17 mouse cellular contexts compared by ENCODE assay signal in genomic region chr13:12511189-12511965, GRCm38 (mm10). TPM values are rescaled to one million over a fixed set of nuclear protein-coding genes. Genes with fewer than 3 reads are reported as not detected.
DNase-seq lines count a peak whose midpoint lies in the region; ATAC-seq lines count a peak whose summit lies in the region.
"Had no signal": no experiment of that assay in that cellular context is flagged by ENCODE, and none has a peak within 500 bp of the region (broad histone marks: within the 10 kb centered on the region; RNA-seq: fewer than 3 reads in every experiment).

No protein-coding gene starts in this region.

- no peaks in the 10 kb centered on the region for H3K36me3 ChIP-seq in forebrain, embryonic 15.5 days
- no peaks in the 10 kb centered on the region for H3K36me3 ChIP-seq in forebrain, embryonic 10.5 days (replicated peaks)
- H3K36me3 ChIP-seq in stomach, embryonic 14.5 days (ENCODE audit: control insufficient read depth, insufficient read depth, low read length): no peaks in the 10 kb centered on the region
- H3K36me3 ChIP-seq: forebrain, embryonic 12.5 days had no signal

- H3K4me3 ChIP-seq in forebrain, embryonic 15.5 days: no peak overlapping the region
- no peak overlapping the region for H3K4me3 ChIP-seq in forebrain, embryonic 10.5 days
- H3K4me3 ChIP-seq in stomach, embryonic 14.5 days (ENCODE audit: low read depth, low read length): no peak overlapping the region
- H3K4me3 ChIP-seq: forebrain, embryonic 12.5 days; heart, adult 2 months; megakaryocyte, embryonic 14.5 days had no signal

- H3K4me1 ChIP-seq in forebrain, embryonic 15.5 days: no peaks in the 10 kb centered on the region
- H3K4me1 ChIP-seq in forebrain, embryonic 10.5 days: peaks cover 7% of the 10 kb centered on the region
- no peaks in the 10 kb centered on the region for H3K4me1 ChIP-seq in stomach, embryonic 14.5 days (ENCODE audit: control insufficient read depth, insufficient read depth, low read length)
- H3K4me1 ChIP-seq: forebrain, embryonic 12.5 days had no signal

- H3K27me3 ChIP-seq in forebrain, embryonic 15.5 days: no peaks in the 10 kb centered on the region
- H3K27me3 ChIP-seq in forebrain, embryonic 10.5 days (ENCODE audit: poor library complexity, severe bottlenecking): no peaks in the 10 kb centered on the region
- no peaks in the 10 kb centered on the region for H3K27me3 ChIP-seq in stomach, embryonic 14.5 days (ENCODE audit: control insufficient read depth, insufficient read depth, low read length)
- H3K27me3 ChIP-seq: forebrain, embryonic 12.5 days had no signal

- no peak for DNase-seq in forebrain, embryonic 10.5 days (ENCODE audit: extremely low spot score, low spot score)
- peak; percentile 74 to 75 for DNase-seq in spleen, postnatal 36 days (ENCODE audit: low spot score in 2 of 2)
- DNase-seq in spleen, postnatal 14 days (ENCODE audit: low spot score in 2 of 2): no peak
- peak; percentile 67 to 79 for DNase-seq in thymus, postnatal 36 days
- no peak for DNase-seq in MN1 (ENCODE audit: low spot score)
- DNase-seq: adrenal gland, adult 8-10 months; cerebellum, adult 9-10 months; embryo, embryonic 11 days; heart, adult 2 months; layer of hippocampus, postnatal 36 days; liver had no signal

- ATAC-seq in forebrain, embryonic 15.5 days (replicated peaks): 0 out of 2 replicates have a peak, but pooled peaks have one; percentile 35
- peak; percentile 81 for ATAC-seq in stomach, embryonic 14.5 days (ENCODE audit: insufficient number of reproducible peaks, insufficient read depth, low FRiP score, low read depth)
- no peak for ATAC-seq in monocyte, adult 5-6 weeks (replicated peaks; ENCODE audit: insufficient number of reproducible peaks, low FRiP score, low TSS enrichment, poor library complexity, severe bottlenecking)
- ATAC-seq: hindbrain, postnatal 0 days had no signal

- no peak overlapping the region for H3K27ac ChIP-seq in forebrain, embryonic 15.5 days (replicated peaks)
- no peak overlapping the region for H3K27ac ChIP-seq in forebrain, embryonic 10.5 days
- peak overlapping the region; percentile 28; the same call in 1 of the 2 replicates for H3K27ac ChIP-seq in stomach, embryonic 14.5 days (ENCODE audit: low read length)
- H3K27ac ChIP-seq: forebrain, embryonic 12.5 days; heart, adult 2 months; hindbrain, postnatal 0 days had no signal

- H3K4me2 ChIP-seq in forebrain, embryonic 15.5 days (replicated peaks): no peak overlapping the region
- H3K4me2 ChIP-seq in stomach, embryonic 14.5 days (replicated peaks; ENCODE audit: low read depth, low read length): no peak overlapping the region
- H3K4me2 ChIP-seq: forebrain, embryonic 12.5 days had no signal

- WGBS in forebrain, embryonic 15.5 days: 81% methylated on average over 8 of the region's 9 CpGs
- WGBS in forebrain, embryonic 10.5 days: 75% methylated on average over 9 of the region's 9 CpGs
- 50% methylated on average over 9 of the region's 9 CpGs for WGBS in stomach, embryonic 14.5 days

- H3K9me3 ChIP-seq in forebrain, embryonic 15.5 days: no peaks in the 10 kb centered on the region
- no peaks in the 10 kb centered on the region for H3K9me3 ChIP-seq in forebrain, embryonic 10.5 days
- no peaks in the 10 kb centered on the region for H3K9me3 ChIP-seq in stomach, embryonic 14.5 days (ENCODE audit: control insufficient read depth, low read depth, low read length)
- H3K9me3 ChIP-seq: forebrain, embryonic 12.5 days had no signal

- no peak overlapping the region for H3K9ac ChIP-seq in forebrain, embryonic 15.5 days (replicated peaks)
- no peak overlapping the region for H3K9ac ChIP-seq in stomach, embryonic 14.5 days (replicated peaks; ENCODE audit: low read depth, low read length)
- H3K9ac ChIP-seq: forebrain, embryonic 12.5 days had no signal

RNA-seq across cellular contexts. Expression of gene Edaradd, which starts 8.9 kb away (rescaled TPM):
- 1.6 and 2.1 TPM in 2 replicates for polyA plus RNA-seq in forebrain, embryonic 15.5 days (2015; fragmentation: Nextera tagmentation; extraction: Ambion mirVana)
- polyA plus RNA-seq in forebrain, embryonic 10.5 days (2016; fragmentation: Nextera tagmentation; extraction: Ambion mirVana): 2.0 and 2.3 TPM in 2 replicates
- 3.2 and 3.3 TPM in 2 replicates for polyA plus RNA-seq in stomach, embryonic 14.5 days (2014; fragmentation: Nextera tagmentation; extraction: Ambion mirVana)
- total RNA-seq in monocyte, adult 5-6 weeks (2017): 0.43 to 1.3 TPM (median 1.1 TPM) in 3 replicates

RNA-seq across cellular contexts. Expression of gene Lgals8, which starts 46.6 kb away (rescaled TPM):
- 13.5 and 14.1 TPM in 2 replicates for polyA plus RNA-seq in forebrain, embryonic 15.5 days (2015; fragmentation: Nextera tagmentation; extraction: Ambion mirVana)
- 7.2 and 7.5 TPM in 2 replicates for polyA plus RNA-seq in forebrain, embryonic 10.5 days (2016; fragmentation: Nextera tagmentation; extraction: Ambion mirVana)
- 27.5 and 32.5 TPM in 2 replicates for polyA plus RNA-seq in stomach, embryonic 14.5 days (2014; fragmentation: Nextera tagmentation; extraction: Ambion mirVana)
- total RNA-seq in monocyte, adult 5-6 weeks (2017): 80.7 to 119 TPM (median 108 TPM) in 3 replicates

RNA-seq across cellular contexts. Expression of gene Ero1lb, which starts 54.3 kb away (rescaled TPM):
- polyA plus RNA-seq in forebrain, embryonic 15.5 days (2015; fragmentation: Nextera tagmentation; extraction: Ambion mirVana): 14.0 TPM in 2 replicates
- 8.2 and 8.5 TPM in 2 replicates for polyA plus RNA-seq in forebrain, embryonic 10.5 days (2016; fragmentation: Nextera tagmentation; extraction: Ambion mirVana)
- polyA plus RNA-seq in stomach, embryonic 14.5 days (2014; fragmentation: Nextera tagmentation; extraction: Ambion mirVana): 8.6 and 8.9 TPM in 2 replicates
- total RNA-seq in monocyte, adult 5-6 weeks (2017): 24.5 to 27.2 TPM (median 25.1 TPM) in 3 replicates

Comparison
In these comparisons a context has a peak if more than half of its experiments do, and no peak if none do; other contexts are left out.
1. DNase-seq: peak in spleen, postnatal 36 days (2 of 2) and thymus, postnatal 36 days (2 of 2); none in forebrain, embryonic 10.5 days (single experiment), spleen, postnatal 14 days (0 of 2) and MN1 (single experiment).